Mouse (Mus musculus) hindbrain, embryonic 13.5 days (tissue): ENCODE results near the gene Jade1. TPM values are rescaled to one million over a fixed set of nuclear protein-coding genes. Genes with fewer than 3 reads are reported as not detected.
A peak's percentile ranks its signal among the peaks of the same experiment; 100 is the strongest.

ENCODE experiments used
- ATAC-seq: fragments of 200-750 bp; cut with Nextera tagmentation; 2 replicates; pipeline ENCODE4 v1.8.0; 2017; ENCODE audit warnings: moderate TSS enrichment; ENCODE audit not compliant: low FRiP score
- H3K27ac ChIP-seq: fragments of 300-500 bp; sonication (generic); 2 replicates; pipeline ENCODE4 v1.5.1; 2015; ENCODE audit warnings: inconsistent platforms, mild to moderate bottlenecking, moderate library complexity
- H3K27me3 ChIP-seq: fragments of 300-500 bp; sonication (generic); 2 replicates; pipeline ENCODE4 v1.6.1; 2015; ENCODE audit warnings: mild to moderate bottlenecking, inconsistent platforms
- H3K36me3 ChIP-seq: fragments of 300-500 bp; sonication (generic); 2 replicates; pipeline ENCODE4 v1.6.1; 2015; ENCODE audit warnings: mild to moderate bottlenecking, inconsistent platforms
- H3K4me1 ChIP-seq: fragments of 300-500 bp; sonication (generic); replicated peaks from 2 replicates; pipeline ENCODE4 v1.6.1; 2015; ENCODE audit warnings: inconsistent platforms
- H3K4me2 ChIP-seq: fragments of 300-500 bp; sonication (generic); 2 replicates; pipeline ENCODE4 v1.6.1; 2015; ENCODE audit warnings: inconsistent platforms, mild to moderate bottlenecking, moderate library complexity
- H3K4me3 ChIP-seq: fragments of 300-500 bp; sonication (generic); 2 replicates; pipeline ENCODE4 v1.5.1; 2015; ENCODE audit warnings: mild to moderate bottlenecking, inconsistent platforms
- H3K9ac ChIP-seq: fragments of 300-500 bp; sonication (generic); 2 replicates; pipeline ENCODE4 v1.6.1; 2015; ENCODE audit warnings: mild to moderate bottlenecking, inconsistent platforms
- H3K9me3 ChIP-seq: fragments of 300-500 bp; sonication (generic); 2 replicates; pipeline ENCODE4 v1.6.1; 2016; ENCODE audit warnings: inconsistent platforms
- WGBS: fragments of 180-500 bp; shearing (Covaris S2); methylation state at CpG from one replicate; pipeline ENCODE4 v1.1.7; 2015; 5-methylcytosine and 5-hydroxymethylcytosine counted together
- polyA plus RNA-seq: library from polyadenylated mRNA; unstranded; fragments of >200 nt; fragmentation: Nextera tagmentation; extraction: Ambion mirVana; gene quantifications from 2 replicates; pipeline ENCODE4 v1.2.1, GENCODE M21; 2015

The Jade1 gene
- polyA plus RNA-seq, 1 experiment from 2014 or later = 12.4 TPM

DNA sequence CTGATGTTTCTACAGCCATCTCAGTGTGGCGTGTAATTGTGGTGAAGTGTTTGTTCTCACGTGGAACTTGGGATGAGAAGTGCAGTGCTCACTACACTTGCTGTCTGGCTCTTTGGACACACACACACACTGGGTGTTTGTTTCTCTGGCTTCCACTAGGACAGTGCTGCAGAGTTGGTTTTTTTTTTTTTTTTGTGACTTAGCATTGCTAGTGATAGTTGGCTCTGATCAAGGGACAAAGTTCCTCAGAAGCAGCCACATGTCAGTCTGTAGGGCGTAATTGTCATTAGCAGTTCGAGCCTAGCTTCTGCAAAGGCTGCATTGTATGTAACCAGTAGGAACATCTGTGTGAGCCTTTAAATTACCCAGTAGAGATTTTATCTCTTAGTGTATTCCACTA is 16.6 kb downstream of the Jade1 start:
- ATAC-seq = no peak
- peaks cover 31% of the 10 kb centered on the region for H3K4me1 ChIP-seq
- no peaks in the 10 kb centered on the region for H3K27me3 ChIP-seq
- H3K36me3 ChIP-seq = no peaks in the 10 kb centered on the region
- no peaks in the 10 kb centered on the region for H3K9me3 ChIP-seq
- no peak overlapping the region for H3K4me3 ChIP-seq
- H3K9ac ChIP-seq = no peak overlapping the region
- H3K4me2 ChIP-seq = no peak overlapping the region
- no peak overlapping the region for H3K27ac ChIP-seq
- 78% methylated on average over 4 of the region's 4 CpGs for WGBS

DNA sequence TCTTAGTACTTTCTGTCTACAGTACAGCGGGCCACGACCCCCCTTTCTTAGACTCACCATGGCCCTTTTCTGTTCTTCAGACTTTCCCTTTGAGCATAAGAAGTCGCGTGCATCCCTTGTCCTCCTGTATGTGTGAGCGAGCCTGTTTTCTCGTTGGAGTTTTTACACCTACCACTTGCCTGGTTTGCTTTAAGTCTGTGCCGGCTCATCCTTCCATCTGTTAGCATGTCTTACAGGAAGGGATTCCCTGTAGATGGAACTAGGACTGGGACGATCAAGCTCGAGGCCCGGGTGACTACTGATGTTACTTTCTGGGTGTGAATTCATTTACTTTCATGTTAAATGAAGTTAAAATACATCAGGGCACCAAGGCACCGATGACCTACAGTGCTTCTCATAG is 17.4 kb downstream of the Jade1 start:
- H3K27ac ChIP-seq = no peak overlapping the region
- no peaks in the 10 kb centered on the region for H3K9me3 ChIP-seq
- no peak overlapping the region for H3K4me2 ChIP-seq
- no peaks in the 10 kb centered on the region for H3K36me3 ChIP-seq
- no peaks in the 10 kb centered on the region for H3K27me3 ChIP-seq
- no peak overlapping the region for H3K4me3 ChIP-seq
- WGBS = 92% methylated on average over 11 of the region's 11 CpGs
- no peak for ATAC-seq
- no peak overlapping the region for H3K9ac ChIP-seq
- H3K4me1 ChIP-seq = peaks cover 31% of the 10 kb centered on the region

DNA sequence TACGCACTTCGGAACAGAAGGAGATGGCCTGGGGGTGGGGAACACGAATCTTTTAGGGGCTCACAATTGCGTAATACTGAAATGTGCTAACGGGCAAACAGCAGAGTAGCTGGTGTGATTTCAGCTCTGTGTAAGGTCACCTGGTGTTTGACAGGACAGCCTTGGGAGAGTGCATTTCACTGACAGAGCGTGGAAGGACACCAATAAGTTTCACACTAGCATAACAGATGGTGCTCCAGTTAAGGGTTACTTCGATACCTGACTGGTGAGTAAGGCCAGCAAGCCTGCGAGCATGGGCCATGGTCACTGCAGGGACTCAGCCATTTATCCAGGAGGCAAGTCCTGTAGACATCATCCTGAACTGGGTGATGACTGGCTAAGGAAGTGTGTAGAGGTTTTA is 18.7 kb downstream of the Jade1 start:
- Histone ChIP-seq H3K36me3 (no peaks in the 10 kb centered on the region), H3K27ac (no peak overlapping the region), H3K27me3 (no peaks in the 10 kb centered on the region), H3K4me2 (no peak overlapping the region), H3K9me3 (no peaks in the 10 kb centered on the region), H3K4me3 (no peak overlapping the region), H3K9ac (no peak overlapping the region), H3K4me1 (peaks cover 31% of the 10 kb centered on the region)
- no peak for ATAC-seq
- 84% methylated on average over 8 of the region's 8 CpGs for WGBS

DNA sequence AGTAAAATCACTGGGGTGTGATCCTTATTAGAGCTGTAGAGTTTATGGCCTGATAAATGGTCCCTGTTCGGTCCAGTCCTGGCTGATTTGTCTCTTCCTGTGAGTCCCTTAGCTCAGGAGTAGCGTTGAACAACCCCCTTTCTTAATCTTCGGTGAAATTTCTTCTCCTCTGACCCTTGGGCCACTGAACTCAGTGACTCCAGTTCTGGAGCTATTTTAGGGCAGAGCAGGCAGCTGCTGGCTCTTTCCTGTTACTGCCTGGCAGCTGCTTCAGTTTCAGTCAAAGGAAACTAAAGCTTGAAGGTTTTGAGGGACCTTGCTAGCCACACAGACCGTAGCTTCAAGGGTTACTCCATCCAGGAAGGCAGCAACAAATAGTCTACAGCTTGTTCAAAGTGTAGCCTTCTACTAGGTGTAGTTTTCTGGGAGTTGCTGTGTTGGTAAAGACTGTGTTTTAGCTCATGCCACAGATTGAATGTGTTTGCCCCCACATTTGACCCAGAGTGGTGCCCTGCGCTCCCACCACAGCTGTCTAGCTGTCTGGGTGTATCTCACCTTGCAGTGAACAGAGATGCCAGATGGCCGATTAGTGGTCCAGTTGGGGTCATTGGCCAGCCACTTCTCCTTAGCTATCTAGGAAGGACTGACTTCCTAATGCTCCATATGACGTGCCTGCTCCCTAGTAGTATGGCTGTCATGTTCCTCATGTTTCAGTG is 19.3 kb downstream of the Jade1 start:
- WGBS = 74% methylated on average over 7 of the region's 7 CpGs

DNA sequence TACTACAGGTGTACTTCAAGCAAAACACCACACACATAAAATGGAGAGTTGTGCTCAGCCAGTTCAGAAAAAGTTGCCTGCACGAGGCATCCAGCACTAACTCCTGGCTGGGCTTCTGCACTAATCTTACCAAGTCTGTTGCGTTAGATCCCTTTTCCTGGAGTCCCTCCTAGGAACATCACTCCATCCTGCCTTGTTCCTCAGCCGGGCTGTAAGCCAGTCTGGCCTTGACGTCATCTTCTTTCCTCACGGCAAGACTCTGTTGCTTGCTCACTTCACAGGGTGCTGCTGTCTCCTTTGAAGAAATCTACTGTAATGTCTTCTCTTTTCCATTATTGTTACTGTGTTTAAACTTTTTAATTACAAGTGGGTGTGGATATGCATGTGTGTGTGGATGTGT is 20.4 kb downstream of the Jade1 start:
- Histone ChIP-seq H3K4me1 (peaks cover 43% of the 10 kb centered on the region), H3K4me2 (no peak overlapping the region), H3K4me3 (no peak overlapping the region), H3K27ac (no peak overlapping the region), H3K27me3 (no peaks in the 10 kb centered on the region), H3K9me3 (no peaks in the 10 kb centered on the region), H3K36me3 (no peaks in the 10 kb centered on the region), H3K9ac (no peak overlapping the region)
- no peak for ATAC-seq
- 84% methylated on average over 5 of the region's 5 CpGs for WGBS

More for the DNA sequence above, 19.3 kb downstream of the Jade1 start:
- no peaks in the 10 kb centered on the region for H3K9me3 ChIP-seq
- no peak overlapping the region for H3K4me2 ChIP-seq
- no peak overlapping the region for H3K9ac ChIP-seq
- no peak overlapping the region for H3K4me3 ChIP-seq
- H3K27me3 ChIP-seq = no peaks in the 10 kb centered on the region
- no peaks in the 10 kb centered on the region for H3K36me3 ChIP-seq
- H3K4me1 ChIP-seq = peaks cover 32% of the 10 kb centered on the region
- no peak for ATAC-seq
- no peak overlapping the region for H3K27ac ChIP-seq

DNA sequence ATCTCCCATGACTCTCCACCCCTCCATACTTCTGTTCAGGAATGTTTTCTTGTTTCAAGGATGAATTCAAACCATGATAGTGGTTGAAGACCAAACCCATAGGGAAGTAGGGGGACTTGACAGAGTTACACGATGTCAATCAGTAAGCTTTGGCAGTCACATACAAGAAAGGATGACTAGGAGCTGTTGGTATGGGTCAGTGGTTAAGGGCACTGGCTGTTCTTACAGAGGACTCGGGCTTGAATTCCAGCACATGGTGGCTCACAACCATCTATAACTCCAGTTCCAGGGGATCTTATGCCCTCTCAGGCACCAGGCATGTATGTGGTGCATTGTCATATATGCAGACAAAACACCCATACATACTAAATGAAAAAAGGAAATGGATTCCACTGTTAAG is 21.7 kb downstream of the Jade1 start:
- Histone ChIP-seq H3K36me3 (no peaks in the 10 kb centered on the region), H3K27me3 (no peaks in the 10 kb centered on the region), H3K4me1 (peaks cover 48% of the 10 kb centered on the region), H3K27ac (no peak overlapping the region), H3K9me3 (no peaks in the 10 kb centered on the region), H3K4me3 (no peak overlapping the region), H3K9ac (no peak overlapping the region), H3K4me2 (no peak overlapping the region)
- no peak for ATAC-seq
- WGBS = 63% methylated on average over 2 of the region's 2 CpGs

DNA sequence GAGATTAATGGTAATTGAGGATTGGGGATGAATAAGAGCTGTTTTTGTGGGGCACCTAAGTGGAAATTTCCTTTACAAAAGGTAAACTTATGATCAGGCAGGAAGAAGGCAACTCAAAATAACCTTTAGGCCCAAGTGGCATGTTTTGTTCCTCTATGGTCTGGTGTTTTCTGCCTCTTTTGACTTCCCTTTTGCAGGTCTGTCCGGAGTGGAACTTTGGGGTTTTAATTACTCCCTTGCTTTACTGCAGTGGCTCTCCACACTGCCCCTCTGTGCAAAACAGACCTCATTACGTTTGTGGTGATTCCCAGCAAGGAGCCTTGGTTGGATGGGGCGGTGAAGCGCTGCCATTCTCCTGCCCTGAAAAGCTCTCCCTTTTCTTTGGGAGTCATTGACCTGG is 24.3 kb downstream of the Jade1 start:
- no peak for ATAC-seq
- H3K9ac ChIP-seq = no peak overlapping the region
- no peak overlapping the region for H3K27ac ChIP-seq
- peaks cover 47% of the 10 kb centered on the region for H3K4me1 ChIP-seq
- H3K9me3 ChIP-seq = no peaks in the 10 kb centered on the region
- no peaks in the 10 kb centered on the region for H3K36me3 ChIP-seq
- no peak overlapping the region for H3K4me3 ChIP-seq
- WGBS = 24% methylated on average over 4 of the region's 4 CpGs
- no peak overlapping the region for H3K4me2 ChIP-seq
- H3K27me3 ChIP-seq = no peaks in the 10 kb centered on the region

DNA sequence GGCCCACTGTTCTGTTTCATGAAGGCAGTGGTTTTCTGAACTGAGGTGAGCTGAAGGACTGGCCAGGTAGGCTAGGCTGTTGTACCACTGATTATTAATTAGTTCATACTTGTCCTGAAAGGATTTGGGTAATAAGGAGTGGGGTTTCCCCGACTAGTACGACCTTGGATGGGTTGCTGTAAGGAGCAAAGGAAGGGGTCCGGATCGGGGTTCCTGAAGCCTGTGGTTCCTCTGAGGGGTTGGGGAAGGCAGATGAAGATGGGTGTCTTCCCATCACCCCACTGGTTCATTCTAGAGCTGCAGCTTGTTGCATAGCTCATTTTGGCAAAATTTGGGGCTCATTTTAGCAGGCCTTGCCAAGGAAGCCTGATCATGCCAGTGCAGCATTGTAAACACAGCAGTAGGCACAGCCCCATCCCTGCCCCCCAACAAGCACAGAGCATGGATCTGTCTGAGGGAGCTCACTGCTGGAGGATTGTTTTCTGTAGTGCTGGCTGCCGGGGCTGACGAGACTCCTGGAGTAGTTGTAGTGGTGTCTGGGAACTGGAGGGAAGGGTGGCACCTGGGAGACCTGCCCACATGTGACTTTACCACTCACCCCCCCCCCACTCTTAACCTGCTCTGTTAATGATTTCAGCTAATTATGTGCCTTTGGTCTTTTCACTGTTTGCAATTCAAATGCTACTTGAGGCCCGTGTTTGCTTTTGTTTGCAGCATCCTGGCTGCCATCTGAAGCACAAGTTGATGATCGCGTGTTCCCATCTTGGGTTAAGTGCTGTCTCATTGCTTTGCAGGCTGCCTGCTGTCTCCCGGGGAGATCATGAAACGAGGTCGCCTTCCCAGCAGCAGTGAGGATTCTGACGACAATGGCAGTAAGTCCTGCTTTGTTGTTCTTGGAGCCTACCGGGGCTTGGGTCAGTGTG is 25.1 kb downstream of the Jade1 start:
- Histone ChIP-seq H3K36me3 (no peaks in the 10 kb centered on the region), H3K27ac (peak overlapping the region; percentile 62), H3K9me3 (no peaks in the 10 kb centered on the region), H3K27me3 (no peaks in the 10 kb centered on the region), H3K4me2 (no peak overlapping the region), H3K4me3 (no peak overlapping the region), H3K4me1 (peaks cover 40% of the 10 kb centered on the region), H3K9ac (peak overlapping the region; percentile 21; the same call in 1 of the 2 replicates)
- ATAC-seq = 0 out of 2 replicates have a peak, but pooled peaks have one; percentile 14
- WGBS = 28% methylated on average over 14 of the region's 14 CpGs

DNA sequence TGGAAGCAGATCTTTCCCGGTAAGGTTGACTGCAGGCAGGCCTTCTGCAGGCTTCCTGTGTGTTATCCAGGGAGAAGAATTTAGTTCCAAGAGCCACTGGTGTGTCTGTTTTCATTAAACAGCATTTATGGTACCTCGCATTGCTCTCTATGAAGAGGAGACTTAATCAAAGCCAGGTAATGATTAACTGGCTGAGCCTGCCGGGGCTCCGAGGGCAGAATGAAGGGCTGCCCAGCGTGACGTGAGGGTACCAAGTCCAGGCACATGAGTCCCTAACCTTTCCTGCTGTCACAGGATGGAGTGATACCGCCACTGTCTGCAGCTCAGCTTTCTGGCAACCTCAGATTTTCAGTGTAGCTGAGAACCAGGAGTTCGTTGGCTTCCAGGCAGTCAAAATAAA is 25.9 kb downstream of the Jade1 start:
- 39% methylated on average over 8 of the region's 8 CpGs for WGBS
- Histone ChIP-seq H3K27me3 (no peaks in the 10 kb centered on the region), H3K4me3 (no peak overlapping the region), H3K27ac (peak overlapping the region; percentile 62), H3K36me3 (no peaks in the 10 kb centered on the region), H3K9me3 (no peaks in the 10 kb centered on the region), H3K4me1 (peaks cover 40% of the 10 kb centered on the region), H3K4me2 (no peak overlapping the region), H3K9ac (peak overlapping the region; percentile 21; the same call in 1 of the 2 replicates)
- ATAC-seq = no peak

DNA sequence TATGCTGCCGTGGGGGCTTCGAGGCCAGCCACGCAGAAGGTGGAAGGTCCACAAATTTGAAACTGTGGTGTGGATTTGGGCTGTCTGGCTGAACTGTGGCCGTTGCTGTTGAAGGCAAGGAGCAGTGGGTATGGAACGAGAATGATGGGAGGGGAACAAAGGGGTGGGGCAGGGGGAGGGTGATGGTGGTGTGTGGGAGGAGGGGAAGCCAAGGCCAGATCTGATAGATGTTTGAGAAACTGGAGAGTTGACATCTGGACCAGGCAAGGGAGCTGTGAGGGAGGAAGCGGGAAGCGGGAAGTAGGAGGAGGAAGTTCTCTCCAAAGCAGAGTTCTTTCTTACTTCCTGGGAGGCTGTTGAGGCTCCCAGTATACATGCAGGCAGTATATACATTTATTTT is 26.7 kb downstream of the Jade1 start:
- 78% methylated on average over 7 of the region's 7 CpGs for WGBS
- H3K27ac ChIP-seq = no peak overlapping the region
- no peak overlapping the region for H3K9ac ChIP-seq
- no peaks in the 10 kb centered on the region for H3K9me3 ChIP-seq
- no peaks in the 10 kb centered on the region for H3K27me3 ChIP-seq
- H3K4me2 ChIP-seq = no peak overlapping the region
- ATAC-seq = no peak
- H3K36me3 ChIP-seq = no peaks in the 10 kb centered on the region
- peaks cover 40% of the 10 kb centered on the region for H3K4me1 ChIP-seq
- H3K4me3 ChIP-seq = no peak overlapping the region

DNA sequence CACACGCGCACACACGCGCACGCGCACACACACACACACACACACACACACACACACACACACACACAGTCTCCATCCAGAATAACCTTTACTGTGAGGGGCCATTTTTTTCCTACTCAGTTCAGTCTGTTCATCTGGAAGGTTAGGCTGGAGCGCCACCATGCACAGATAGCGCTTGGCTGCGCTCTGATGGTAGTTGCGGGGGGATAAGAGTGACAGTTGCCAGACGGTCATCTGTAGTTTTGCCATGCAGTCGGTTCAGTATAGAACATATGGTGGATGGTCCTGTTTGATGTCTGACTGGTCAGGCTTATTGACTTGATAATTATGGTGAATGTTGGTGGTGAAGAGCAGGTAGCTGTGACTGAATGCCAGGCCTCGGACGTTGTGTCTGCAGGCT is 27.6 kb downstream of the Jade1 start:
- Histone ChIP-seq H3K4me2 (no peak overlapping the region), H3K27ac (peak overlapping the region; percentile 19; the same call in 1 of the 2 replicates), H3K9ac (no peak overlapping the region), H3K4me3 (no peak overlapping the region), H3K4me1 (peaks cover 40% of the 10 kb centered on the region), H3K9me3 (no peaks in the 10 kb centered on the region), H3K36me3 (no peaks in the 10 kb centered on the region), H3K27me3 (no peaks in the 10 kb centered on the region)
- ATAC-seq = peak; percentile 26; the same call in 1 of the 2 replicates
- 89% methylated on average over 14 of the region's 14 CpGs for WGBS

DNA sequence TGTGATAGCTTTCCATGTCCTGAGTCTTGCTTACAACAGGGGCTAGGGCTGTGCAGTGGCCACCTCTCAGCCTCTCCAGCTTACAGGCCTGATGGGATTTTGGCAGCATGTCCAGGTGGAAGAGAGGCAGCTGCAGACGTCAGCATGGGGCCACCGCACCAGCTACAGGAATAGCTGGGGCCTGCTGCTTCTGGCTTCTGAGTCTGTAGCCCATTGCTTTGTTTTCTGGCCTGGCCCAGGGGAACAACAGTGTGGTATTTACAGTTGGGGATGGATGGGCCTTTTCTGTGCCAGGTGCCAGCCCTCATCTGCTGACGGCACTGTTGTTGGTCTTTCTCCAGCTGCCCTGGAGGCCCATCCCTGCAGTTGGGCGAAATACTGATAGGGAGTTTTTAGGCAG is 28.1 kb downstream of the Jade1 start:
- no peak overlapping the region for H3K4me2 ChIP-seq
- peak; percentile 26 for ATAC-seq
- H3K4me3 ChIP-seq = no peak overlapping the region
- H3K9me3 ChIP-seq = no peaks in the 10 kb centered on the region
- peaks cover 43% of the 10 kb centered on the region for H3K4me1 ChIP-seq
- 48% methylated on average over 4 of the region's 4 CpGs for WGBS
- no peaks in the 10 kb centered on the region for H3K36me3 ChIP-seq
- no peak overlapping the region for H3K9ac ChIP-seq
- peak overlapping the region; percentile 19 for H3K27ac ChIP-seq
- H3K27me3 ChIP-seq = no peaks in the 10 kb centered on the region
